Mouse (Mus musculus): ENCODE measurements around the gene Dhx15.
A peak's percentile ranks its signal among the peaks of the same experiment; 100 is the strongest.
"Not testable (repeated sequence)": the region's sequence is repeated elsewhere in the genome, so short reads cannot be mapped to it uniquely, and the experiment has no call there.

Gene Dhx15

GRCm38 (mm10) chr5:52190371-52191179, at the start of gene Dhx15:
Gene Dhx15 (minus strand): TSS chr5:52190514.
- peak; percentile 89 for DNase-seq (ENCODE audit: low spot score)

DNA sequence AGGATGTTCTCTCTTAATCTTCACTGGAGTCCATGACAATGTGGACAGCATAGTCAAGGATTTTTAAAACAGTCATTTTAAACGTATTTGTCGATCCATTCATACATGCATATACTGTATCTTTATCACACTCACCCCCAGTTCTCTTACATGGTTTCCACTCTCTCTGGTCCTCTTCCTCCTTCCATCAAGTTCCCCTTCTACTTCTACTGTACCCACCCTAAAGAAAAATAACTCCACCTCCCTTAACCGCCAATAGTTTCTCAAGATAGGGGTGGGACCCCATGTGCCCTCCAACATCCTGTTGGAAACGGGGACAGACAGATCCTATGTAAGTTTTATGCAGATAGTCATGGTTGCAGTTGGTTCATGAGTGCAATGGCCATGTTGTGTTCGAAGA, 48.6 kb upstream of the Dhx15 start:
- no peak for DNase-seq (ENCODE audit: low spot score)

DNA sequence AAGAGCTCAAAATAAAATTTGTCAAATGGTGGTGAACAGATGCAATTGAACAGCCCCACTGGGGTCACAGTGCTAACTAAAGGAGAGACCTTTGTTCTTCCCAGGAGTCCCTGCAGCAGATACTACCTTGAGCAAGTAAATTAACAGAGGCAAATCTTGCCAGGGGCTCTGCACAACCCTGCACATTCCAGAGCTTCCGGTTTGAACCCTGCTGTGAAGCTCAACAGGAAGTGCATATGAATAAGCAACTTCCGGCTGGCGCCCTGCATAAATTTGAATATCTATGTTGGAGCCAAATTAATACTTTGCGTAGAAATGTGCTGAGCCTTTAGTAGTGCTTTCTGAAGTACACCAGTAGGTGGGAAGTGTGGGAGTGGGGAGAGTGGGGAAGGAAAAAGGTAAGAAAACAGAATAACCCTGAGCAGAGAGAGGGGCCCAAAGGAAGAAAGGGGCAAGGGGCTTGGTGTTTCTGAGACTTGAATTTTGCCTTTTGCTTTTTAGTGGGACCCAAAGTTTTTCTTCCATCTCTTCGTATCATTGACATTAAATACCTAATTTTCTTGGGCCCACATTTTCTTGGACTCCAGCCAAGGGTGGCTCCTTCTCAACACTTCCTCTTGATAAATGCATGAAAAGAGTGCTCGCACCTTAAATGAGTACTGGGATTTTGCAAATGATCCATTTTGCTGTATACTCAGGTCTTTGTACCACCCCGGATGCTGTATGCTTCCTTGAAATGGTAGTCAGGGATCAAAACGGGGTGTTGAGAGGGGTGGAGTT, 47.8 kb upstream of the Dhx15 start:
- DNase-seq (ENCODE audit: low spot score): no peak

GRCm38 (mm10) chr5:52236585-52236984, 46.3 kb upstream of the Dhx15 start:
- DNase-seq (ENCODE audit: low spot score): not testable (repeated sequence)

- no peak for DNase-seq (ENCODE audit: low spot score)
Observed at GRCm38 (mm10) chr5:52234570-52234969, 44.3 kb upstream of the Dhx15 start.

DNA sequence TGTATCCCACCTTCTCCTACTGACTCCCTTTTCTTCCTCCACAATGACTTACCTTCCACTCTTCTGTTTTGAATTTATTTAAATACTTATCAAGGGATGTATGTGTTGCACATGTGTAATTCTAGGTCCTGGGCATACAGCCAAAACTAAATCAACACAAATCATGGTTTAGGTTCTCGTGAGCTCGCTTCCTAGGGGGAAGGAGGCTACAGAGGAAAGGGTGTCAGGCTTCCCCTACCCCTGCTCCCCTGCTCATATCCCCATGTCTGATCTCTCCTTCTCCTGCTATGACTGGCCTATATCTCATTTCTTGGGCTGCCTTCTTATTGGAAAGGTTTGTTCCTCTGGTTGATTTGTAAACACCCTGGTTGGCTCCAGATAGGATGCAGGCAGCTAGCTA, 43.6 kb upstream of the Dhx15 start:
- no peak for DNase-seq (ENCODE audit: low spot score)

- DNase-seq (ENCODE audit: low spot score): no peak
Observed at GRCm38 (mm10) chr5:52232611-52233010, 42.3 kb upstream of the Dhx15 start.

- DNase-seq (ENCODE audit: low spot score): no peak
Observed at GRCm38 (mm10) chr5:52232199-52232598, 41.9 kb upstream of the Dhx15 start.

- DNase-seq (ENCODE audit: low spot score): no peak
Observed at GRCm38 (mm10) chr5:52230466-52230865, 40.2 kb upstream of the Dhx15 start.

- DNase-seq (ENCODE audit: low spot score): no peak
Observed at GRCm38 (mm10) chr5:52226677-52227076, 36.4 kb upstream of the Dhx15 start.

DNA sequence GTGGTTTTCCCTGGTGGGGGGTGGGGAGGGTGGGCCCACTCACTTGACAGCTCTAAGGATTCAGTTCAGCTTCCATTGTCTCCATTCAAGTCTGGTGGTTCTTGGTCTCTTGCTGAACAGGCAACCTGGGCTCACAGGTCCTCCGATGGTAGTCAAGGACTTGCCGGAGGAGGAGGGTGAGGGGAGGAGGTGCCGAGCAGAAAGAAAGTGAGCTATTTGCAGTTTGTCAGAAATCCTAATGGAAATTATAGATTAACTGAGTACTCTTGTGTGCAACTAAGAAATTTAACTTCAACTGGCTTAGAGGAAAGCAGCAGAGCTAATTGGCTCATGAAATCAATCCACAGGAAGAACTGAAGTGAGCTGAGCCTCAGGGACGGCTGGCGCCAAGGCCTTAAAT, 31.3 kb upstream of the Dhx15 start:
- no peak for DNase-seq (ENCODE audit: low spot score)

DNA sequence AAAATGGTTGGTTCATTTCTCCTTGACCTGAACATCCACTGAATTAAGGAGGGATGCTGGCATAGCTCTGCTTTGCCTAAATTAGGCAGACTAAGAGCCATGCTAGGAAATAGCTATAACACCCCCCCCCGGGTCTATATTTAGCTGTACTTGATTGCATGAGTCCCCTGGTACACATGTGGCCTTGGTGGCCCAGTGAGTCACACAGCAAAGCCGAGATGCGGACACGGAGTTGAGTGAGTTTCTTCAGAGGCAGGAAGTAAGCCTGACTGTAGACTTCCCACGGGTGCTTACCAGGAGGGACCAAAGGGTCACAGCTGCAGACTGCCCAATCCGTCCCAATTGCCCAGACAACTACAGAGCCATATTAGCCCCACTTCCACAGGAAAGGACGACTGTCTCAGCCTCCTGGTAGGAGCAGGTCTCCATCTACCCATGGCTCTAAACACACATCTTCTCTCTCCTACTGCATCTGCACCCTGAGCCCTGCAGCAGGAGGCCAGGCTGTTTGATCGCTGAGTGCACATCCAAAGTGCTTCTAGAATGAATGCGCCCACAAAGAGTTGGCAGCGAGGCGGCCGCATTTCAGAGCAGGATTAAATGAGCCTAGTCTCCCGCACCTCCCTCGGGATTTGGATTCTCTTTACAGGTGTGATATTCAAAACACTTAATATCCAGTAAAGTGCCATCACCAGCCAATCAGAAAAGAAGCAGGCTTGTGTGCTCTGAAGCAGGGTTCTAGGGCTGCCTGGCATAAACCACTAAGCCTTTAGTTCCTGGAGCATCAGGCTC, 29.9 kb upstream of the Dhx15 start:
- no peak for DNase-seq (ENCODE audit: low spot score)

DNA sequence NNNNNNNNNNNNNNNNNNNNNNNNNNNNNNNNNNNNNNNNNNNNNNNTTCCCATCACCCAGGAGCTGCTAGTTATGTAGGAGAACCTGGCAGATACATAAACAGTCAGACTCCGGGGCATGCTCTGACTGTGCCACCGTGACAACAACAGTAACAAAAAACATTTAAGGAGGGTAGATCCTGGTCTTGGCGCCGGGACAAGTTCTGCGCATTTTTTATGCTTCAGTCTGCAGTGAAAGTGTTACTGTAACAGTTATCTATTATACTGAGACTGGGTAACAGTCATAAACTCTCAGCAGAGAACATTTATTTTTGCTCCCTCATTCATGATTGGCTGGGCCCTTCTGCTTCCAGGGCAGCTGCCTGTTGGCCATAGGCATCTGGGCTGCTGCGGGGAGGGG, 27.9 kb upstream of the Dhx15 start:
- no peak for DNase-seq (ENCODE audit: low spot score)

GRCm38 (mm10) chr5:52213143-52213900, 23.0 kb upstream of the Dhx15 start:
- no peak for DNase-seq (ENCODE audit: low spot score)

DNA sequence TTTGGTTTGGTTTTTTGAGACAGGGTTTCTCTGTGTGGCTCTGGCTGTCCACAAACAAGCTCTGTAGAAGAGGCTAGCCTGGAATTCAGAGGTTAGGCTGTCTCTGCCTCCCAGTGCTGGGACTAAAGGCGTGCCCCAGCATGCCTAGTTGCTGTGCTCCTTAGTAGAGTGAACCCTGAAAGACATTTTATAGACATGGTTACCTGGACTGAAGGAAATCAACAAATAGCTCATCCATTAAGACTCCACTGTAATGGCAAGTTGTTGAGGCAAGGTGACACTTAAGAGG, 810 bp upstream of the Dhx15 start:
- DNase-seq (ENCODE audit: low spot score): no peak

GRCm38 (mm10) chr5:52189664-52190365, 499 bp downstream of the Dhx15 start:
- peak; percentile 9 for DNase-seq (ENCODE audit: low spot score)

DNA sequence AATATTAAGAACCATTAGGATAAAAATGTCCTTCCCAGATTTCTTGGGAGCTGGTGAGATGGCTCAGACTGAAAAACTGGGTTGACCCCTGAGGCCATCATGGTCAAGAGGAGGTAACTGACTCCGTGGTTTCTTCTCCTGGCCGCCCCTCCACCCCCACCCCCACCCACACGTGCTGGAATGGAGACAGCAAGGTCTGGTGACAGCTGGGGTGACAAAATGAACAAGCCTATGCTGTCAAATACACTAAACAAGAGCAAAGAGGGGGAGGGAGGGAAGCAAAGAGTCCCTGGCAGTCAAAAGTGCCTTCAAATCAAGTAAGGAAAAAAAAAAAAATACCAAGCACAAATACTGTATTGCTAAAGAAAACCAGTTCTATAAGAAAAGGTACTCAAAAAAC, 2.1 kb downstream of the Dhx15 start:
- no peak for DNase-seq (ENCODE audit: low spot score)

DNA sequence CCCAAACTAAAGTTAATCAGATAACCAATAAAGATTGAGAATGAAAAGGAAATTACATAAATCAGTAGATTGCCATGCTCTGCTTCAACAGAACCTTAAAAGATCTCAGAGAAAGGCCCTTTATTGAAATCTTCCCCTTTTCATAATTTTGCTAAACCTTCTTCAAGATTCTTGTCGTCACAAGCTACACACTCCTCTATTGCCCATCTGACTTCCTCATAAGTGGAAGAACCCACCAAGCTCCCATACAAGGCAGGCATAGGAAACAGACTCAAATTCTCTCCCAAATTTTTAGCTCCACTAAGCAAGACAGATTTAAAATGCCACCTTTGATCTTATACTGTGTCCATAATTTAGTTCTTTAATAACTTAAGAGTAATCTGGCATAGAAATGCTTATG, 13.0 kb downstream of the Dhx15 start:
- no peak for DNase-seq (ENCODE audit: low spot score)

DNA sequence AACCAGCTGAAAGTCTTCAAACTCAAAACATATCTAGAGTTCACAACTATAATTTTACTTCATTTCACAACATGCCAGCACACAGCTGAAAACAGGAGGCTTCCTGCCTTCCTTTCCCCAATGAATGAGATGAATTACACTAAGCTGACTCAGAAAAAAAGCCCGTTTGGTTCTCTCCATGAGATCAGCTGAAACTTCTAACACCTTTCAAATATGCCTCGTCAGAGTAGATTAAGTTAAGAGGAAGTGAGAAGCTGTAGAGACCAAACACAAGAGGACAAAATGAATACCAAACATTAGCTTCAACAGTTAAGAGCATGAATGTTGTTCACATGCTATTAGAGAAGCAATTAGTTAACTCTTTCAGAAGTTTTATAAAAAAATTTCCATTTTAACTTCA, 21.8 kb downstream of the Dhx15 start:
- no peak for DNase-seq (ENCODE audit: low spot score)

- DNase-seq (ENCODE audit: low spot score): no peak
Observed at GRCm38 (mm10) chr5:52149138-52149537, 41.2 kb downstream of the Dhx15 start.

GRCm38 (mm10) chr5:52147141-52147540, 43.2 kb downstream of the Dhx15 start:
- DNase-seq (ENCODE audit: low spot score): no peak
